Mouse (Mus musculus) duodenum, adult 2 months (tissue): ENCODE data around the gene Dhrs7b. TPM values are rescaled to one million over a fixed set of nuclear protein-coding genes. Genes with fewer than 3 reads are reported as not detected.

Experiments
- polyA plus RNA-seq: library from polyadenylated mRNA; depleted of rRNA; stranded (reverse); fragments of >200 nt; gene quantifications from 2 replicates; pipeline ENCODE4 v1.2.3, GENCODE M21; 2012; ENCODE audit warnings: low replicate concordance; rRNA removed

Dhrs7b gene
- 15.3 and 29.9 TPM in 2 replicates for polyA plus RNA-seq

DNA sequence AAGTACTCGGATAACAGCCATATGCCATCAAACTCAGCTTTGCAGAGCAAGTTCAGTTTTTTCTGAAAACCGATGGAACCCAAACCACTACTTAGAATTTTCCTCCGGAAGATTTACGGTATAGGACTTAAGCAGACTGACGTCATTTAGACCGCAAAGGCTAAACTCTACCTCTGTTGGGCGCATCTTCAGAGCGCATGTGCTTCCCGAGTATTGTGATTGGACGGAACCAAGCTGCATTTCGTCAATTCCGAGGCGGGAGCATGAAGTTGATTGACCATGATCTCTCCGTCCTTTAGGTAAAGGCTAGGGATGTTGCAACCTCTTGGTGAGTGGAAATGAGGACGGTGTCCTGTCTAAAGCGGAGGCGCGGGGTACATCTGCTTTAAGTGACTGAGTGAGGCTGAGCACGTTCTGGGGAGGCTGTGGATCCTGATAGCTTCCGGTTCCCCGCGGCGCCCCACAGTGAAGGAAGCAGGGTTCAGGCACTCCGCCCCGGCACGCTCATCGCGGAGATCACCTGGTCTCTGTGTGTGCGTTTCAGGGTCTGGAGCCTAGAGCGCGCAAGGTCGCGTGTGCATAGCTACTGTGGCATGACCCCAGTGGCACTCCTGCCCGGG lies at the start of gene Dhrs7b:
TSS of gene Dhrs7b (plus strand) at position 199 of the 620 bp plus-strand sequence.

DNA sequence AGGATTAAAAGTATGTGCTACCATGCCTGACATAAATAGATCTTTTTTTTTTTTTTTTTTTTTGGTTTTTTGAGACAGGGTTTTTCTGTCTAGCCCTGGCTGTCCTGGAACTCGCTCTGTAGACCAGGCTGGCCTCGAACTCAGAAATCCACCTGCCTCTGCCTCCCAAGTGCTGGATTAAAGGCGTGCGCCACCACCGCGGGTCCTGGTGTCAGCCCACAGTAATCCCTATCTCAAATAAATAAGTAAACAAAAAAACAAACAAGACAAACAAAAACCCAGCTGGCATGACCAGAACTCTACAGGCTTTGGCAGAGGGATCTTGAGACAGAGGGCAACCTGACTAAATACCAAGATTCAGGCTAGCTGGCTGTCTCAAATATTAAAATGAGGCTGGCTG lies 18.8 kb upstream of the Dhrs7b start, which contains the start of gene Shmt1:
TSS of gene Shmt1 (minus strand) at position 101 of the 400 bp plus-strand sequence.

DNA sequence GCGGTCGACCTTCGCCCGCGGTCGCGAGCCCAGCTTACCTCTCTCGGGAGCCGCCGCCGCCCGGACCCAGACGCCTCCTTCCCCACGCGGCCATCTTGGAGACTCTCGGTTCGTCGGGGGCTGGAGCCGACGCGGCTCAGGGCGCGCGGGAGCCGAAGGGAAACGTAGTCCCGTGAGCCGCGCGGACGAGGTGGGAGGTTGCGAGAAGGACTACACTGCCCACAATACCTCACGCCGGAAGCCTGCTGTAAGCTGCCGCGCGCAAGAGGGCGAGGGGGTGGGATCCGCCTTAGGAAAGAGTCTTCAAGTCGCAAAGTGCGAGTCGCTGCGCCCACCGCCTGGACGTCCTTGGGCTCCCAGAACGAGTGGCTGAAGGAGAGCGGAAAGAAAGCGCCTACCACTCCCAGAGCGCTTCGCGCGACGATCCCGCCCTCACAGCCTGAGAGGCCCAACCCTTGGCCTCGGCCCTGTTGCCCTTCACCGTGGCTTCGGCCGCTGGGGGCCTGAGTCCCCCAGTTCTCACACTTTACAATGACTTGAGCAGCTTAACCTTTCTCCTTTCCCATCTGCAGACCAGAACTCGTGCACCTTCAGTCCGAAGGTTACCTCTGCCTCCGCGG lies 48.4 kb downstream of the Dhrs7b start, which contains the start of gene Tmem11:
TSS of gene Tmem11 (minus strand) at position 598 of the 620 bp plus-strand sequence.

Other genes starting within 250 kb of the Dhrs7b start
- gene Llgl1, start 130.9 kb upstream of the Dhrs7b start, polyA plus RNA-seq, result 23.2 and 28.1 TPM in 2 replicates
- 260 and 283 TPM in 2 replicates for gene Flii, start 103.4 kb upstream of the Dhrs7b start, polyA plus RNA-seq
- 10.3 and 12.4 TPM in 2 replicates for gene Mief2, start 102.2 kb upstream of the Dhrs7b start, polyA plus RNA-seq
- 3.9 and 4.6 TPM in 2 replicates for gene Top3a, start 53.3 kb upstream of the Dhrs7b start, polyA plus RNA-seq
- gene Smcr8, start 53.1 kb upstream of the Dhrs7b start, polyA plus RNA-seq, result 2.0 and 3.6 TPM in 2 replicates
- gene Shmt1, start 18.9 kb upstream of the Dhrs7b start, polyA plus RNA-seq, result 10.2 and 19.9 TPM in 2 replicates
- gene Tmem11, start 48.6 kb downstream of the Dhrs7b start, polyA plus RNA-seq, result 66.4 and 71.2 TPM in 2 replicates
- gene Natd1, start 84.1 kb downstream of the Dhrs7b start, polyA plus RNA-seq, result 7.5 and 7.9 TPM in 2 replicates
- 55.4 and 83.7 TPM in 2 replicates for gene Map2k3, start 101.4 kb downstream of the Dhrs7b start, polyA plus RNA-seq
- gene Kcnj12, start 191.9 kb downstream of the Dhrs7b start, polyA plus RNA-seq, result 0.58 and 1.1 TPM in 2 replicates